ENCODE assay signal across 11 mouse cellular contexts in the genomic region with DNA sequence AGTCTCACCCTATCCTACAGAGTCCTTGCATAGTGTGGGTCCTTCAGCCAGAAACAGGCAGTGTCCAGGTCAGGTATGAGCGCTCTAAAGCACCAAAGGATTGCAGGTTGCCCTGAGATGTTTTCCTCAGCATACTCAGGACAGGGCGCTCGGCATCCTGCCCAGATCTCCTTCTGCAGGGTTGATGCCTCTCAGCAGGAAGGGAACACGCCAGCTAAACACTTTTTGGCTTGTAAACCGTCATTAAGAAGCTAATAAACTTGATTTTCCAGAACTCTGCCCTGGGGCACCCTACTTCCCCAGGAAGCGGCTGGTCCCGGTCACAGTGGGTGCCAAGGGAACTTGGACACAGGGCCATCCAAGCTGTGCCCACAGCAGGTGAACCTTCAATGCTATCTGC. TPM values are rescaled to one million over a fixed set of nuclear protein-coding genes. Genes with fewer than 3 reads are reported as not detected.
DNase-seq lines count a peak whose midpoint lies in the region; ATAC-seq and TF ChIP-seq lines count a peak whose summit lies in the region.
"Had no signal": no experiment of that assay in that cellular context is flagged by ENCODE, and none has a peak within 500 bp of the region (broad histone marks: within the 10 kb centered on the region; RNA-seq: fewer than 3 reads in every experiment).

No protein-coding gene starts in this region.

- H3K9me3 ChIP-seq in heart, embryonic 11.5 days (replicated peaks; ENCODE audit: control insufficient read depth, low read length) = no peaks in the 10 kb centered on the region
- H3K9me3 ChIP-seq in lung, postnatal 0 days (ENCODE audit: low read length) = no peaks in the 10 kb centered on the region
- no peaks in the 10 kb centered on the region for H3K9me3 ChIP-seq in forebrain, embryonic 16.5 days (ENCODE audit: control insufficient read depth, low read length)
- H3K9me3 ChIP-seq: forebrain, embryonic 12.5 days had no signal

- no peak overlapping the region for H3K4me3 ChIP-seq in heart, embryonic 11.5 days (ENCODE audit: low read depth, low read length)
- no peak overlapping the region for H3K4me3 ChIP-seq in lung, postnatal 0 days (ENCODE audit: low read depth, low read length)
- H3K4me3 ChIP-seq in forebrain, embryonic 16.5 days (replicated peaks; ENCODE audit: low read length) = no peak overlapping the region
- H3K4me3 ChIP-seq: forebrain, embryonic 12.5 days had no signal

- no peak for TF ChIP-seq EP300 in lung, postnatal 0 days (IDR thresholded peaks at IDR 0.05)

- H3K36me3 ChIP-seq in heart, embryonic 11.5 days (ENCODE audit: control insufficient read depth, insufficient read depth, low read length) = no peaks in the 10 kb centered on the region
- no peaks in the 10 kb centered on the region for H3K36me3 ChIP-seq in lung, postnatal 0 days (ENCODE audit: insufficient read depth, low read length)
- no peaks in the 10 kb centered on the region for H3K36me3 ChIP-seq in forebrain, embryonic 16.5 days (ENCODE audit: control insufficient read depth, insufficient read depth)
- H3K36me3 ChIP-seq: forebrain, embryonic 12.5 days had no signal

- H3K27me3 ChIP-seq in heart, embryonic 11.5 days (ENCODE audit: control insufficient read depth, insufficient read depth, low read length) = no peaks in the 10 kb centered on the region
- no peaks in the 10 kb centered on the region for H3K27me3 ChIP-seq in lung, postnatal 0 days (replicated peaks; ENCODE audit: insufficient read depth, low read length)
- H3K27me3 ChIP-seq in forebrain, embryonic 16.5 days (replicated peaks; ENCODE audit: control insufficient read depth, insufficient read depth, low read length) = peaks cover 13% of the 10 kb centered on the region

- 92% methylated on average over 7 of the region's 7 CpGs for WGBS in heart, embryonic 11.5 days (ENCODE audit: insufficient replicate concordance)
- 46% methylated on average over 7 of the region's 7 CpGs for WGBS in lung, postnatal 0 days
- 89% methylated on average over 7 of the region's 7 CpGs for WGBS in forebrain, embryonic 16.5 days

- DNase-seq in heart, postnatal 10 days = no peak
- DNase-seq in cerebellum, adult 18-20 months = peak; percentile 68 to 76
- peak; percentile 61 for DNase-seq in kidney, postnatal 10 days
- peak; percentile 82 for DNase-seq in lung, postnatal 0 days (ENCODE audit: low spot score)
- DNase-seq in thymus, postnatal 14 days = no peak
- DNase-seq in left cerebral cortex, adult 18-20 months (ENCODE audit: low spot score in 2 of 2) = no peak

- no peak for TF ChIP-seq CTCF in lung, postnatal 0 days (IDR thresholded peaks at IDR 0.05)

- no peak overlapping the region for H3K27ac ChIP-seq in heart, embryonic 11.5 days (ENCODE audit: low read depth, low read length)
- peak overlapping the region; percentile 92 for H3K27ac ChIP-seq in lung, postnatal 0 days (ENCODE audit: low read length)
- H3K27ac ChIP-seq in forebrain, embryonic 16.5 days (ENCODE audit: low read length) = no peak overlapping the region
- H3K27ac ChIP-seq: forebrain, embryonic 12.5 days had no signal

- intact Hi-C loops in heart, postnatal 10 days (cut with DNase I) = no loop called here

- no peak for ATAC-seq in heart, embryonic 11.5 days (replicated peaks; ENCODE audit: insufficient number of reproducible peaks, low FRiP score, low TSS enrichment)
- ATAC-seq in lung, postnatal 0 days = no peak
- ATAC-seq in forebrain, embryonic 16.5 days = no peak

- H3K4me1 ChIP-seq in heart, embryonic 11.5 days (ENCODE audit: control insufficient read depth, insufficient read depth, low read length) = peaks cover 69% of the 10 kb centered on the region
- H3K4me1 ChIP-seq in lung, postnatal 0 days (ENCODE audit: insufficient read depth, low read depth, low read length) = peaks cover 79% of the 10 kb centered on the region
- H3K4me1 ChIP-seq in forebrain, embryonic 16.5 days (replicated peaks; ENCODE audit: control insufficient read depth, insufficient read depth, low read length) = peaks cover 30% of the 10 kb centered on the region

- no peak overlapping the region for H3K9ac ChIP-seq in heart, embryonic 11.5 days (ENCODE audit: low read depth, low read length)
- H3K9ac ChIP-seq in lung, postnatal 0 days (replicated peaks; ENCODE audit: low read depth) = no peak overlapping the region
- no peak overlapping the region for H3K9ac ChIP-seq in forebrain, embryonic 16.5 days (replicated peaks; ENCODE audit: low read depth, low read length)
- H3K9ac ChIP-seq: forebrain, embryonic 12.5 days had no signal

- H3K4me2 ChIP-seq in heart, embryonic 11.5 days = peak overlapping the region; percentile 11; the same call in 1 of the 2 replicates
- H3K4me2 ChIP-seq in lung, postnatal 0 days (replicated peaks; ENCODE audit: low read depth, low read length) = peak overlapping the region; percentile 25; the same call in 1 of the 2 replicates
- H3K4me2 ChIP-seq in forebrain, embryonic 16.5 days (ENCODE audit: low read length) = no peak overlapping the region
- H3K4me2 ChIP-seq: forebrain, embryonic 12.5 days had no signal

RNA-seq across cellular contexts. Expression of a gene that starts 7.7 kb away (rescaled TPM):
- 5.0 and 6.0 TPM in 2 replicates for polyA plus RNA-seq in heart, embryonic 11.5 days (2014; fragmentation: Nextera tagmentation; extraction: Ambion mirVana)
- total RNA-seq in heart, postnatal 10 days (2021) = 10 to 100 TPM; 15.4 to 17.7 TPM
- 23.5 and 27.9 TPM in 2 replicates for polyA plus RNA-seq in lung, postnatal 0 days (2015; fragmentation: Nextera tagmentation; extraction: Ambion mirVana)
- 1 to 10 TPM; 1.6 to 1.9 TPM for total RNA-seq in left cerebral cortex, adult 18-20 months (2021)
- 1.0 and 1.5 TPM in 2 replicates for polyA plus RNA-seq in forebrain, embryonic 16.5 days (2015; fragmentation: Nextera tagmentation; extraction: Ambion mirVana)

RNA-seq across cellular contexts. Expression of a gene that starts 32.9 kb away (rescaled TPM):
- not detected in 2 replicates for polyA plus RNA-seq in heart, embryonic 11.5 days (2014; fragmentation: Nextera tagmentation; extraction: Ambion mirVana)
- total RNA-seq in heart, postnatal 10 days (2021) = not detected
- 0.26 TPM in 1 of 2 replicates, not detected in the other for polyA plus RNA-seq in lung, postnatal 0 days (2015; fragmentation: Nextera tagmentation; extraction: Ambion mirVana)
- total RNA-seq in left cerebral cortex, adult 18-20 months (2021) = 1 to 10 TPM in 1 of 2 experiments, under 1 TPM in 1; 0.56 to 1.4 TPM
- 0.27 TPM in 1 of 2 replicates, not detected in the other for polyA plus RNA-seq in forebrain, embryonic 16.5 days (2015; fragmentation: Nextera tagmentation; extraction: Ambion mirVana)
- total RNA-seq: monocyte, adult 5-6 weeks had no signal
- polyA plus RNA-seq: intestine, embryonic 14.5 days had no signal

RNA-seq across cellular contexts. Expression of a gene that starts 34.2 kb away (rescaled TPM):
- polyA plus RNA-seq in heart, embryonic 11.5 days (2014; fragmentation: Nextera tagmentation; extraction: Ambion mirVana) = 0.35 and 0.92 TPM in 2 replicates
- 1 to 10 TPM; 1.4 to 1.7 TPM for total RNA-seq in heart, postnatal 10 days (2021)
- polyA plus RNA-seq in lung, postnatal 0 days (2015; fragmentation: Nextera tagmentation; extraction: Ambion mirVana) = 10.9 and 16.4 TPM in 2 replicates
- 1 to 10 TPM; 3.7 to 7.9 TPM for total RNA-seq in left cerebral cortex, adult 18-20 months (2021)
- polyA plus RNA-seq in forebrain, embryonic 16.5 days (2015; fragmentation: Nextera tagmentation; extraction: Ambion mirVana) = 2.9 and 3.2 TPM in 2 replicates
- total RNA-seq: monocyte, adult 5-6 weeks had no signal

RNA-seq across cellular contexts. Expression of a gene that starts 35.0 kb away (rescaled TPM):
- polyA plus RNA-seq in heart, embryonic 11.5 days (2014; fragmentation: Nextera tagmentation; extraction: Ambion mirVana) = 1.1 and 1.2 TPM in 2 replicates
- total RNA-seq in heart, postnatal 10 days (2021) = 10 to 100 TPM; 76.2 to 85.4 TPM
- 27.3 and 32.0 TPM in 2 replicates for polyA plus RNA-seq in lung, postnatal 0 days (2015; fragmentation: Nextera tagmentation; extraction: Ambion mirVana)
- 10 to 100 TPM; 48.6 to 55.9 TPM for total RNA-seq in left cerebral cortex, adult 18-20 months (2021)
- polyA plus RNA-seq in forebrain, embryonic 16.5 days (2015; fragmentation: Nextera tagmentation; extraction: Ambion mirVana) = 16.6 TPM in 2 replicates
- total RNA-seq: monocyte, adult 5-6 weeks had no signal

RNA-seq across cellular contexts. Expression of a gene that starts 37.9 kb away (rescaled TPM):
- 14.7 and 17.1 TPM in 2 replicates for polyA plus RNA-seq in heart, embryonic 11.5 days (2014; fragmentation: Nextera tagmentation; extraction: Ambion mirVana)
- 10 to 100 TPM; 28.5 to 33.7 TPM for total RNA-seq in heart, postnatal 10 days (2021)
- 9.1 and 9.8 TPM in 2 replicates for polyA plus RNA-seq in lung, postnatal 0 days (2015; fragmentation: Nextera tagmentation; extraction: Ambion mirVana)
- total RNA-seq in left cerebral cortex, adult 18-20 months (2021) = 100 to 1,000 TPM; 123 TPM
- polyA plus RNA-seq in forebrain, embryonic 16.5 days (2015; fragmentation: Nextera tagmentation; extraction: Ambion mirVana) = 15.0 and 17.1 TPM in 2 replicates

Comparison
In these comparisons a context has a peak if more than half of its experiments do, and no peak if none do; other contexts are left out.
1. DNase-seq: peak in cerebellum, adult 18-20 months (2 of 2), kidney, postnatal 10 days (single experiment) and lung, postnatal 0 days (single experiment); none in heart, postnatal 10 days (0 of 2), thymus, postnatal 14 days (single experiment) and left cerebral cortex, adult 18-20 months (0 of 2).